Mouse (Mus musculus) cortical plate, adult 2 months (tissue): ENCODE data around the gene Elk4.

Experiments
- CTCF ChIP-seq: fragments of 200-500 bp; IDR thresholded peaks from 2 replicates; pipeline ENCODE4 v1.5.1; 2011; ENCODE audit warnings: mild to moderate bottlenecking, control low read depth, low read length; ENCODE audit not compliant: insufficient read depth; ENCODE audit errors: extremely low read depth
- POLR2A ChIP-seq: fragments of 200-500 bp; IDR thresholded peaks from 2 replicates; pipeline ENCODE4 v1.6.1; 2011; ENCODE audit warnings: mild to moderate bottlenecking, low read length, control low read depth; ENCODE audit not compliant: insufficient read depth; ENCODE audit errors: extremely low read depth

DNA sequence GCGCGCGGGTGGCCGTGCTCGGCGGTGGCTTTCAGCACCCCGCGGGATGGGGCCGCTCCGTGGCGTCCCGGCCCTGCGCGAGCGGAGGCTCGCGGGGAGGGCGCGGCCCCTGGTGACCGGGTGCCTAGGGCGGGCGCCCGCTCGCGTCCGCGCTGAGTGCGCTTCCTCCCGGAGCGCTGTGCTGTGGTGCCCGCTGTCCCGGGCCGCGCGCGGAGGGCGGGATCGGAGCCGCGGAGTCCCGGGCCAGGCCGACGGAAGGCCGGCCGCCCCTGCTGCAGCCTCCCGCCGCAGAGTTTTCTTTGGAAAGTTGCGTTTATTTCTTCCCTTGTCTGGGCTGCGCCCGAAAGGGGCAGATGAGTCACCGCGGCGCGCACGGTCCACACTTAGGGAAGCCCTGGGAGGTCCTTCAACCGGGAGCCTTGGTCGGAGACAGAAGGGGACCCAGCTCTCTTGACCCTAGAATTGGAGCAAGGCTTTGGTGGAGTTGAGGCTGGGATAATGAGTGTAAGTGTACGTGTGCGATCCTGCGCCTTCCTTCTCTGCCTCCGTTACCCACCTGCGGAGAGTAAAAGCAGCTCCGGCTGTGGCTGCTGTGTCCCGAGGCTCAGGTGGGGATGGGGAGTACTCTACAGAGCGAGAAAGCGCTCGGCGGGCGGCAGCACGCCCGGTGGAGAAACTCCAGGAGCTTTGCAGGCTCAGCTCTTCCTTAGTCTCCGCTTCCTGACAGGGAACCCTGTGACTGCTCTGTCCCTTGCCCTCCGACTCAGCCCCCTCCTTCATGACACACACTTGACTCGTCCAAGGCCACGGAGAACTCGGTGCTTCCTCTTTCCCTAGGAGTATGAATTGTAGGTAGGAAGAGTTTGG, 44.1 kb upstream of the Elk4 start:
- TF ChIP-seq CTCF (no peak), POLR2A (no peak)
